Comparison of ENCODE assay signal across 22 mouse cellular contexts in genomic region chr3:96029766-96030165, GRCm38 (mm10). TPM values are rescaled to one million over a fixed set of nuclear protein-coding genes. Genes with fewer than 3 reads are reported as not detected.
A peak's percentile ranks its signal among the peaks of the same experiment; 100 is the strongest.
DNase-seq lines count a peak whose midpoint lies in the region; ATAC-seq and TF ChIP-seq lines count a peak whose summit lies in the region.
"Had no signal": no experiment of that assay in that cellular context is flagged by ENCODE, and none has a peak within 500 bp of the region (broad histone marks: within the 10 kb centered on the region; RNA-seq: fewer than 3 reads in every experiment).

No protein-coding gene starts in this region.

- H3K27me3 ChIP-seq in kidney, adult 2 months (replicated peaks; ENCODE audit: control insufficient read depth, insufficient read depth, low read length), result no peaks in the 10 kb centered on the region
- H3K27me3 ChIP-seq: embryonic facial prominence, embryonic 15.5 days; heart, embryonic 13.5 days; limb, embryonic 12.5 days; lung, embryonic 15.5 days; midbrain, embryonic 12.5 days; neural tube, embryonic 12.5 days had no signal

- ATAC-seq in CD4-positive, CD25-positive, alpha-beta regulatory T cell, adult 4 months, result no peak
- ATAC-seq: forebrain, postnatal 0 days; hindbrain, postnatal 0 days; intestine, postnatal 0 days had no signal

- no peaks in the 10 kb centered on the region for H3K36me3 ChIP-seq in kidney, adult 2 months (ENCODE audit: control insufficient read depth, insufficient read depth, low read length)
- H3K36me3 ChIP-seq: lung, embryonic 15.5 days had no signal

- no peak for TF ChIP-seq CTCF in kidney, adult 2 months (conservative IDR thresholded peaks at IDR 0.05; ENCODE audit: insufficient read depth, insufficient read length, low read depth, low read length)

- no peak for TF ChIP-seq POLR2A in kidney, adult 2 months (IDR thresholded peaks at IDR 0.05; ENCODE audit: low read depth, low read length)

- 54% methylated on average over 11 of the region's 11 CpGs for WGBS in kidney, adult 2 months

- peak; percentile 28 for DNase-seq in kidney, adult 2 months
- DNase-seq in kidney, adult 8-10 months, result no peak
- peak; percentile 77 to 86 for DNase-seq in cerebellum, adult 18-20 months
- DNase-seq in cerebellum, adult 9-11 months, result peak; percentile 90
- DNase-seq in kidney, postnatal 14 days, result peak; percentile 14
- DNase-seq in testis, postnatal 14 days (ENCODE audit: low spot score), result no peak
- DNase-seq: adrenal gland, adult 8-10 months; forebrain, postnatal 0 days; heart, postnatal 4 days; thymus, postnatal 25 days had no signal

- no peaks in the 10 kb centered on the region for H3K4me1 ChIP-seq in kidney, adult 2 months (ENCODE audit: control insufficient read depth, insufficient read depth, low read length)
- H3K4me1 ChIP-seq: embryonic facial prominence, embryonic 15.5 days; limb, embryonic 12.5 days; lung, embryonic 15.5 days; midbrain, embryonic 12.5 days; neural tube, embryonic 12.5 days had no signal

- H3K4me3 ChIP-seq in kidney, adult 2 months (ENCODE audit: insufficient read depth, low read depth, low read length), result no peak overlapping the region
- H3K4me3 ChIP-seq: embryonic facial prominence, embryonic 15.5 days; heart, embryonic 13.5 days; limb, embryonic 12.5 days; lung, embryonic 15.5 days; midbrain, embryonic 12.5 days; neural tube, embryonic 12.5 days had no signal

- no peak overlapping the region; the same call in 1 of the 2 replicates for H3K27ac ChIP-seq in kidney, adult 2 months (ENCODE audit: insufficient read depth, low read depth, low read length)
- H3K27ac ChIP-seq: embryonic facial prominence, embryonic 15.5 days; heart, embryonic 13.5 days; hindbrain, postnatal 0 days; limb, embryonic 12.5 days; liver, embryonic 14.5 days; lung, embryonic 15.5 days; macrophage; midbrain, embryonic 12.5 days; neural tube, embryonic 12.5 days; stomach, postnatal 0 days had no signal

RNA-seq across cellular contexts. Expression of gene Vps45, which starts 28.5 kb away (rescaled TPM):
- polyA plus RNA-seq in kidney, adult 2 months (2012; rRNA removed), result 6.7 and 7.9 TPM in 2 replicates
- 10 to 100 TPM; 22.2 to 24.3 TPM for polyA plus RNA-seq in CD4-positive, CD25-positive, alpha-beta regulatory T cell, adult 4 months (2017; shearing (Covaris generic))

RNA-seq across cellular contexts. Expression of gene Plekho1, which starts 34.0 kb away (rescaled TPM):
- polyA plus RNA-seq in kidney, adult 2 months (2012; rRNA removed), result 32.4 and 33.2 TPM in 2 replicates
- polyA plus RNA-seq in CD4-positive, CD25-positive, alpha-beta regulatory T cell, adult 4 months (2017; shearing (Covaris generic)), result 10 to 100 TPM in 1 of 2 experiments, 1 to 10 TPM in 1; 9.8 to 10.1 TPM

Comparison
In these comparisons a context has a peak if more than half of its experiments do, and no peak if none do; other contexts are left out.
1. DNase-seq: peak in kidney, adult 2 months (single experiment), cerebellum, adult 18-20 months (2 of 2), cerebellum, adult 9-11 months (single experiment) and kidney, postnatal 14 days (single experiment); none in kidney, adult 8-10 months (0 of 2) and testis, postnatal 14 days (single experiment).